Mouse (Mus musculus) embryonic facial prominence, embryonic 12.5 days (tissue): ENCODE data around the gene Nsa2. TPM values are rescaled to one million over a fixed set of nuclear protein-coding genes. Genes with fewer than 3 reads are reported as not detected.
"Not testable (repeated sequence)": the region's sequence is repeated elsewhere in the genome, so short reads cannot be mapped to it uniquely, and the experiment has no call there.

Experiments used
- ATAC-seq: fragments of 200-750 bp; cut with Nextera tagmentation; 2 replicates; pipeline ENCODE4 v1.8.0; 2017; ENCODE audit not compliant: insufficient number of reproducible peaks, insufficient read depth, low FRiP score, low TSS enrichment
- H3K27ac ChIP-seq: fragments of 300-500 bp; sonication (generic); 2 replicates; pipeline ENCODE4 v1.5.1; 2016; ENCODE audit warnings: mild to moderate bottlenecking
- H3K27me3 ChIP-seq: fragments of 300-500 bp; sonication (generic); 2 replicates; pipeline ENCODE4 v1.6.1; 2016; ENCODE audit warnings: mild to moderate bottlenecking, moderate library complexity
- H3K36me3 ChIP-seq: fragments of 300-500 bp; sonication (generic); 2 replicates; pipeline ENCODE4 v1.6.1; 2016; ENCODE audit warnings: mild to moderate bottlenecking
- H3K4me1 ChIP-seq: fragments of 300-500 bp; sonication (generic); 2 replicates; pipeline ENCODE4 v1.6.1; 2016
- H3K4me2 ChIP-seq: fragments of 300-500 bp; sonication (generic); replicated peaks from 2 replicates; pipeline ENCODE4 v1.6.1; 2016; ENCODE audit warnings: mild to moderate bottlenecking, moderate library complexity
- H3K4me3 ChIP-seq: fragments of 300-500 bp; sonication (generic); 2 replicates; pipeline ENCODE4 v1.5.1; 2016; ENCODE audit warnings: mild to moderate bottlenecking
- H3K9ac ChIP-seq: fragments of 300-500 bp; sonication (generic); 2 replicates; pipeline ENCODE4 v1.6.1; 2016; ENCODE audit warnings: mild to moderate bottlenecking, moderate library complexity
- H3K9me3 ChIP-seq: fragments of 300-500 bp; sonication (generic); 2 replicates; pipeline ENCODE4 v1.6.1; 2016; ENCODE audit warnings: mild to moderate bottlenecking, moderate library complexity
- WGBS: fragments of 180-500 bp; shearing (Covaris S2); methylation state at CpG from one replicate; pipeline ENCODE4 v1.1.7; 2016; 5-methylcytosine and 5-hydroxymethylcytosine counted together
- polyA plus RNA-seq: library from polyadenylated mRNA; unstranded; fragments of >200 nt; fragmentation: Nextera tagmentation; extraction: Ambion mirVana; gene quantifications from 2 replicates; pipeline ENCODE4 v1.2.1, GENCODE M21; 2016

Gene Nsa2
- polyA plus RNA-seq, 1 experiment from 2014 or later: 66.6 TPM

DNA sequence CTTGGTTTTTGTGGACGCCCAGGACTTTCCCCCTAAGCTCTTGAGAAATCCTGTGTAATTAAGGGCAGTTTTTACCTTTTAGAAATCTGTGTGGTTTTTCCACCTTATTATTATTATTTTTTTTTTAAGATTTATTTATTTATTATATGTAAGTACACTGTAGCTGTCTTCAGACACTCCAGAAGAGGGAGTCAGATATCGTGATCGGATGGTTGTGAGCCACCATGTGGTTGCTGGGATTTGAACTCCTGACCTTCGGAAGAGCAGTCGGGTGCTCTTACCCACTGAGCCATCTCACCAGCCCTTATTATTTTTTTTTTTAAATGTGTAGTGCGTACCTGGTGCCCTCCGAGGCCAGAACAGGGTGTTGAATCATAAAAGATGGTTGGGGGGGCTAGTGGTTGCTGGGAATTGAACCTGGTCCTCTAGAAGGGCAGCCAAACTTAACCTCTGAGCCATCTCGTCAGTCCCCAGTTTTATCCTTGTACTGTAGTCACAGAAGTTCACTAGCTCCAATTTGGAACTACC, 731 bp upstream of the Nsa2 start:
- not testable (repeated sequence) for H3K9me3 ChIP-seq, H3K27me3 ChIP-seq, ATAC-seq, H3K4me1 ChIP-seq
- Histone ChIP-seq H3K9ac (peak overlapping the region; percentile 78), H3K27ac (0 out of 2 replicates have a peak overlapping the region, but pooled peaks have one; percentile 82), H3K4me2 (peak overlapping the region; percentile 54), H3K36me3 (peaks cover 20% of the 10 kb centered on the region), H3K4me3 (peak overlapping the region; percentile 86)
- WGBS: 33% methylated on average over 8 of the region's 8 CpGs

DNA sequence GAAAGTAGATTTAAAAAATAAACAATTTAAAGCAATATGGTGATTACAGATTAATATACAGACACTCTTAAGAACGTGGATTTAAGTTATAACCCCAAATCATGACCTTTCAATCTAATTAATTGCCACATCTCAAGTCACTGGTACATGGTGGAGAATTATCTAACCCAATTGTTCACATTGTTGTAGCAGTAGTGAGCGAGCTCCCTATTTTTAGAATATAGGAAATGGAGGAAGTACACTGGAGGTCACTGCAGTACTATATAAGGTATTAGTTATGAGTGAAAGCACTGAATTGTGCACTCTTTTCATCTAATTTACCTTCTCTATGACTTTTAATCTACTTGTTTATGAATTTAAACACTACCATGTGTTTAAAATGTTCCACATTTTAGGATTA, 7.3 kb downstream of the Nsa2 start:
- H3K27ac ChIP-seq, H3K4me3 ChIP-seq, H3K9me3 ChIP-seq, H3K27me3 ChIP-seq, H3K4me2 ChIP-seq, H3K9ac ChIP-seq, ATAC-seq, H3K4me1 ChIP-seq: not testable (repeated sequence)
- peaks cover 23% of the 10 kb centered on the region for H3K36me3 ChIP-seq
- WGBS: no CpG with 5 or more reads among the region's 2 CpGs

DNA sequence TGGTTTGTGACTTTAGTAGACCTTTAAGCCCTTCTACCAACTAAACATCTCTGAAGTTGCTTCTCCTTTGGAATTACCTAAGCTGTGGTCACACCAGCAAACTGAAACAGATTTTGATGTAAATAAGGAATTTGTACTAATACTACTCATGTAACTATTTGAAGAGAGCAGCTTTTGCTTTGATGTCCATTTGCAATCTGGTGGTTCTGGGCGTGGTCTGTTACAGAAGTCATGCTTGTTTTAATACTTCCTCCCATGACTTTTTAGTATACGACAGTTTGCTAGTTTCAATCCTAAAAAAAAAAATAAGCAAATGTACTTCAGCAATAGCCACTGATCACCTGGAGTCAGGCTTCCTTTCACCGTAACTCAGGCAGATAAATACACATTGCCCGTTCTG, 8.1 kb downstream of the Nsa2 start:
- ATAC-seq, H3K4me2 ChIP-seq, H3K4me1 ChIP-seq, H3K4me3 ChIP-seq, H3K27ac ChIP-seq, H3K9ac ChIP-seq, H3K27me3 ChIP-seq, H3K9me3 ChIP-seq: not testable (repeated sequence)
- H3K36me3 ChIP-seq: peaks cover 20% of the 10 kb centered on the region
- 91% methylated on average over 4 of the region's 4 CpGs for WGBS

DNA sequence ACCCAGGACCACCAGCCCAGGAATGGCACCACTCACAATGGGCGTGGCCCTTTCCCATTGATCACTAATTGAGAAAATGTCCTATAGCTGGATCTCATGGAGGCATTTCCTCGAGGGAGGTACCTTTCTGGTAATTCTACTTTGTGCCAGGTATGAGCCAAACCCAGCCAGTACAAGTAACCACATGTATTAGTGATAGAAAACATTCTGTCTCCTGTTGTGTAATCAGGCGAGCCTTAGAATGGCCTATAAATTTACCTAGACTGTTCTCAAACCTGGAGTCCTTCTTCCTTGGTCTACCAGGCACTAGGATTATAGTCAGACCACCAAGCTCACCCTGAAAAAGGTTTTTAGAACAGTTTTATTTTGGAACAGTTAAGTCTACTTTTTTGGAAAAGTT, 16.4 kb downstream of the Nsa2 start:
- Histone ChIP-seq H3K27me3 (no peaks in the 10 kb centered on the region), H3K27ac (no peak overlapping the region), H3K4me3 (no peak overlapping the region), H3K9me3 (no peaks in the 10 kb centered on the region), H3K4me2 (no peak overlapping the region), H3K36me3 (0 out of 2 replicates have a peak, but pooled peaks cover 9% of the 10 kb centered on the region), H3K9ac (no peak overlapping the region), H3K4me1 (no peaks in the 10 kb centered on the region)
- ATAC-seq: no peak
- WGBS: 82% methylated on average over 3 of the region's 3 CpGs

DNA sequence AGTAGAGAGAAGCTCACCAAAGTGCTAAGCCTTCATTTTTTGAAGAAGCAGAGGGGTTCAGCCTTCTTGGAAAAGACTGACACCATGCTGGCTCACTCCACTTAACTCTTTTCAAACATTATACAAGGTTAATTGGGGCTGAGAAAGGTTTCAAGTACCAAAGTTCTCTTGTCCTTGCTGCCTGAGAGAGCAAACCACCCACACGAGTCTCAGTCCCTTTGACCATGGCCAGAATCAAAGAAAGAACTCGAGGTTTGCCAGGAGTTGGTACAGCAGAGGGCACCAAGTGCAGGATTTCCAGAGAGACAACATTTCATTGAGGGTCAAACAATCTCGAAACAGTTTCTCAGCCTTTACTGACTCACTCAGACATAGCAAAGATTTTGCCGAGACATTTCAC, 28.7 kb downstream of the Nsa2 start:
- no peak overlapping the region for H3K4me2 ChIP-seq
- H3K36me3 ChIP-seq: 0 out of 2 replicates have a peak, but pooled peaks cover 4% of the 10 kb centered on the region
- no peak overlapping the region for H3K9ac ChIP-seq
- H3K27me3 ChIP-seq: no peaks in the 10 kb centered on the region
- no peak overlapping the region for H3K27ac ChIP-seq
- H3K9me3 ChIP-seq: no peaks in the 10 kb centered on the region
- no peaks in the 10 kb centered on the region for H3K4me1 ChIP-seq
- 86% methylated on average over 4 of the region's 4 CpGs for WGBS
- H3K4me3 ChIP-seq: no peak overlapping the region
- ATAC-seq: no peak

DNA sequence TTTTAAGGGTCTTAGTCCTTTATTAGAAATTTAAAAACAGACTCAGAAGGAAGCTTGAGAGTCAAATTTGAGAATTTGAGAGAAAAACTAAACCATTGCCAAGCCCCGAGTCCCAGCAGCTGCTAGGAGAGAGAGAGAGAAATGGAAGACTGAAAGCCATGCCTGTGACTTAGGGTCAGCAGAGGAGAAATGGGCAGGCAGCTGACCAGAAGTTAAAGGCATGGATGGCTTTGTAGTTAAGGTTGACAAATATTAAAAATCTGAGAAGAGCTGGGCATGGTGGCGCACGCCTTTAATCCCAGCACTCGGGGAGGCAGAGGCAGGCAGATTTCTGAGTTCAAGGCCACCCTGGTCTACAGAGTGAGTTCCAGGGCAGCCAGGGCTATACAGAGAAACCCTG, 30.0 kb downstream of the Nsa2 start:
- not testable (repeated sequence) for H3K27me3 ChIP-seq, H3K4me1 ChIP-seq, H3K27ac ChIP-seq, H3K4me2 ChIP-seq, H3K4me3 ChIP-seq, H3K9ac ChIP-seq, H3K9me3 ChIP-seq, H3K36me3 ChIP-seq, ATAC-seq
- 93% methylated on average over 4 of the region's 4 CpGs for WGBS

DNA sequence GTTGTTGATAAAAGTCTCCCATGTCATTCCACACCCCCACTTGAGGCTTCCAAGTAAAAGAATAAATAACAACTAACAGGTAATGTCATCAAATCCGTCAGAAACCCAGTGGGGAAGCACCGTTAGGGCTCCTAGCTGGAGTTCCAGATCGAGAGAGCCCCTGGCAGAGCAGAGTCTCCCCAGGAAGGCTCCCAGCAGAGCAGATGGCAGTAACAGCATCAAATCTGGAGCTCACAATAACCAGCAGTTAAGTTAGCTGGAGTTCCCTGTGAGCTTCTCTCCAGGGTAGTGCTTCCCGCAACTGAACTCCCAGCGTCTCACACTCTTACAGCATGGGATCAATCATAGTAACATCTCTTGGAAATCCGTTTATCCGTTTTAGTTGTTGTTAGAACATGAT, 32.7 kb downstream of the Nsa2 start:
- no peak overlapping the region for H3K9ac ChIP-seq
- H3K27ac ChIP-seq: no peak overlapping the region
- no peaks in the 10 kb centered on the region for H3K27me3 ChIP-seq
- H3K36me3 ChIP-seq: 0 out of 2 replicates have a peak, but pooled peaks cover under 1% of the 10 kb centered on the region
- no peak for ATAC-seq
- no peak overlapping the region for H3K4me2 ChIP-seq
- no peaks in the 10 kb centered on the region for H3K9me3 ChIP-seq
- 76% methylated on average over 7 of the region's 7 CpGs for WGBS
- no peak overlapping the region for H3K4me3 ChIP-seq
- no peaks in the 10 kb centered on the region for H3K4me1 ChIP-seq

DNA sequence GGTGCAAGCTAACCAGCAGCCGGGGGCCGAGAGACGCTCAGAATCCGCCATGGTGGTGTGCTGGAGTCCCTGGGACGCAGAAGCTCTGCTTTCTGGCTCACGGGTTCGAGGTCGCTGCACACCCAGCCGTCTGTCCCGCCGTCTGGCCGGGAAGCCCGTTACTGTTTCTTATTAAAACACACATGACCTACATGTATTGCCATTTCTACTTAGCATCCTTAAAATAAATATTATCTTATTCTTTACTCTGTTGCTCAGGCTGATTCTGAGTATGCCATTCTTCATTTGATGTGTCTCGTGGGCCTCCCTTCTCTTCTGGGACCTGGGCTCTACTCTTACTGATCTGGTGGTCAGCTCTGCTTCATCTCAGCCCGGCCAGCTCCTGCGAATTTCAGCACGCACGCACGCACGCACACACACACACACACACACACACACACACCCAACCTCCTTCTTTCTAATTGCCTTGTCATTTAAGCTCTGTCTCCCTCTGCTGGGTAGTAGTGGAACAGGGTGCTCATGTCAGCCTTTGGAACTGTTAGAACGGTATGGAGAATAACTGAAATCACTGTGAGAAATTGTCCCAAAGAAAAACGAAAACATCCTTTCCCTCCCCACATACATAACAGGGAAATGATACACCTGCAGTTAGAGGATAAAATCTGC, 38.4 kb downstream of the Nsa2 start, which contains the start of gene Gm6169:
Gene Gm6169, minus strand, starts transcription at position 51 of the 666 bp plus-strand sequence.
- Histone ChIP-seq H3K4me3 (no peak within 1 kb of the TSS), H3K9ac (no peak within 1 kb of the TSS), H3K9me3 (no peaks in the 10 kb centered on the region), H3K36me3 (no peaks in the 10 kb centered on the region), H3K27me3 (no peaks in the 10 kb centered on the region), H3K27ac (no peak within 1 kb of the TSS), H3K4me2 (no peak within 1 kb of the TSS), H3K4me1 (no peaks in the 10 kb centered on the region)
- ATAC-seq: no peak
- WGBS: 80% methylated on average over 22 of the region's 22 CpGs

DNA sequence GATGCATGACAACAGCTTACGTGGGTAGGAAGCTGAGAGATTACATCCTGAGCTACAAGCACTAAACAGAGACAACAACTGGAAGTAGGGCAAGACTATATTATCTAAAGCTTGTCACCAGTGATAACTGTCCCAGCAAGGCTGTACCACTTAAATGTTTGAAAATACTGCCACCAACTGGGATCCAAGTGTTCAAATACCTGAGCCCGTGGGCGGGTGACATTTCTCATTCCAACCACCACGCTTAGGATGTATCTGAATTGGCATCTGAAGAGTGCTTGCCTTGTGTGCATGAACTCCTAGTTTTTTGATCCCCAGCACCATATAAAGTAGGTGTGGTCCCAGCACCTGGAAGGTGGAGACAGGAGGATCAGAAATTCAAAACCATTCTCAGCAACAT, 42.0 kb downstream of the Nsa2 start:
- Histone ChIP-seq H3K27ac (no peak overlapping the region), H3K9me3 (no peaks in the 10 kb centered on the region), H3K4me3 (no peak overlapping the region), H3K9ac (no peak overlapping the region), H3K4me1 (no peaks in the 10 kb centered on the region), H3K27me3 (no peaks in the 10 kb centered on the region), H3K4me2 (no peak overlapping the region), H3K36me3 (no peaks in the 10 kb centered on the region)
- WGBS: 89% methylated on average over 4 of the region's 4 CpGs
- ATAC-seq: no peak

DNA sequence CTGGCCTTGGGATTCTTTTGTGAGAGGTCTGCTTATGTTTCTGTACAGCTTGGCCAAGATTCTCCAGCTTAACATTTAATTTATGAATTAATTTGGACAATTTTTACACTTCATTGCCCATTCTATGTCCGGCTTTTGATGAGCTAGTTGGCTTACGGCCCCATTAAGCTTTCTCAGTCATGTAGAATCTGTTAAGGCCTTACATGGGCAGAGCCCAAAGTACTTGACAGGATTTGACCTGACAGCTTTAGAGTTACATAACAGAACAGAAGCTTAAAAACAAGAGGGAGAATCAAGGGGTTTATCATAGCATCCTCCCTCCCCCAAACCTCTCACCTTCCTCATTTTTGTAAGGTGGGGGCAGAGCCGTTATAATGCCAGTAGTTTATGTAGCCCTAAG, 49.6 kb downstream of the Nsa2 start:
- Histone ChIP-seq H3K4me3 (no peak overlapping the region), H3K9me3 (no peaks in the 10 kb centered on the region), H3K4me1 (no peaks in the 10 kb centered on the region), H3K36me3 (no peaks in the 10 kb centered on the region), H3K9ac (no peak overlapping the region), H3K27me3 (no peaks in the 10 kb centered on the region), H3K4me2 (no peak overlapping the region), H3K27ac (no peak overlapping the region)
- WGBS: 85% methylated on average over 3 of the region's 3 CpGs
- ATAC-seq: no peak

DNA sequence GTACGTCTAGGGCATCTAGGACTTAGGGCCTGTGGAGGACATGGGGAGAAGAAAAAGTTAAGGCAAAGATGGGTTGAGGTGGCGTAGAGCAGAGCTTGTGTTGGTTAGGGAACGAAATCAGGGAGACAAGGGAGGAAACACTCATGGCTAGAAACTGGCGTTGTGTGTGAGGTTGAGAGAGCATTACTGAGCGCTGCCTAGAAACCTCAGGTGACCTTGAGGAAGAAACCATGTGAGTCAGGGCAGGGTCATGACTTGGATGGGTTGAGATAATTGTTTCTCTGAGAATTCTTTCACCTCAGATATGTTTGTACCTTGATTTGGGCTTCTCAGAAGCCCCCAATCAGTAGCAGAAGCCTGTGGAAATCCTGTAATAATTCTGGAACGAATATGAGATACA, 50.3 kb downstream of the Nsa2 start:
- H3K4me3 ChIP-seq: no peak overlapping the region
- 95% methylated on average over 6 of the region's 6 CpGs for WGBS
- no peaks in the 10 kb centered on the region for H3K4me1 ChIP-seq
- H3K9ac ChIP-seq: no peak overlapping the region
- no peaks in the 10 kb centered on the region for H3K27me3 ChIP-seq
- H3K4me2 ChIP-seq: no peak overlapping the region
- no peaks in the 10 kb centered on the region for H3K9me3 ChIP-seq
- no peak overlapping the region for H3K27ac ChIP-seq
- no peaks in the 10 kb centered on the region for H3K36me3 ChIP-seq
- ATAC-seq: no peak

DNA sequence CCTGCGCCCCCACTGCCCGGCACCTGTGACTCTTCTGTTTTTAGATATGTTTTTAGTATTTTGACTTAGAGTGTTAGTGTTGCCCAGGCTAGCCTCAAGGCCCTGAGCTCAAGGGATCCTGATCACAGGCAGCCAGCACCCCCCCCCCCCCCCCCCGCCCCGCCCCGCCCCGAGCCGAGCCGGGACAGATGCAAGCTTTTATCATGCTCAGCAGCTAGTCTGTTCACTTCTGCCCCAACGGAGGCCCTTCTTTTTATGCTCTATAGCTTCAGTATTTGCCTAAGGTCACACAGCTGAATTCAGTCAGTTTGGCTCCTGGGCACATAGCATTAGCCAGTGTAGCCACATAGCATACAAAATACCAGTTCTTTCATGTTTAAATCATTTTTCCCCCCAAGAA, 51.4 kb downstream of the Nsa2 start:
- ATAC-seq: no peak
- Histone ChIP-seq H3K9me3 (no peaks in the 10 kb centered on the region), H3K4me2 (no peak overlapping the region), H3K9ac (no peak overlapping the region), H3K27ac (no peak overlapping the region), H3K36me3 (no peaks in the 10 kb centered on the region), H3K27me3 (no peaks in the 10 kb centered on the region), H3K4me3 (no peak overlapping the region), H3K4me1 (no peaks in the 10 kb centered on the region)
- WGBS: 66% methylated on average over 9 of the region's 9 CpGs
